Mouse (Mus musculus): ENCODE measurements around the gene Trim46. TPM values are rescaled to one million over a fixed set of nuclear protein-coding genes. Genes with fewer than 3 reads are reported as not detected.

Trim46 gene
- polyA plus RNA-seq, 1 experiment from 2014 or later, result 4.4 TPM

DNA sequence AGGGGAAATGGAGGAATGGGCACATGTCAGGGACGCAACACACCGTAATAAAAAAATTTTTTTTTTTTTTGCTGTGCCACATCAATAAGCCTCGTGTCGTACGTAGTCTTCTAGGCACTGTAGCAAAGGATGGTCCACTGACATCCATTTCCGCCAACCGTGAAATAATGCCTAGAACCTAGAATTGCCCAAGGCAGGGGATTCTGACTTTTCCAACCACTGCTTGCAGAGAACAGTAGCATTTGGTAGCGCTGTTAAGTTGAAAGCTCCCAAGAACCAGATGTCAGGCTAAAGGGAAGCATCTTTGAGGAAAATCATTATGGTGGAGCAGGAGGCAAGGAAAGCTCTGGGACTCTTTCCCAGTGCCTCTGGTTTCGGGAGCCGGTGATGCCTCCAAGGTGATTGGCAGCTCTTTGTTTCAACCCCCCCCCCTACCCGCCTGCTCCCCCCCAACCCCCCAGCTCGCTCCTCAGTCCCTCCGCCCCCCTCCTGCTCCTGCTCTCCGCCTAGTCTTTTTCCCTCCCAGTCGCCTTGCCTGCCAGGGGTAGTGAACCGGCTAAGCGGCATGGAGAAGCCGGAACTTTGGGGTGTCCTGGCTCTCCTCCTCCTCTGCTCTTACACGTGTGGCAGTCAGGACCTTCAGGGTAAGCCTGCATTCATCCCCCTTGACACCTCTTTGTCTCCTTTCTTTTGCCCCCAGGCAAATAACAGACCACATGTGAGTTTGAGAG lies 31.3 kb downstream of the Trim46 start, which contains the start of gene Thbs3:
Gene Thbs3 (plus strand): TSS at position 500 of the 731 bp plus-strand sequence.
- peak within 1 kb of the TSS; percentile 85 for H3K9ac ChIP-seq (ENCODE audit: low read length)
- peak within 1 kb of the TSS; percentile 95 for H3K27ac ChIP-seq (ENCODE audit: low read length)
- peaks cover 19% of the 10 kb centered on the region for H3K4me1 ChIP-seq (ENCODE audit: control insufficient read depth, insufficient read depth, low read length)
- no peaks in the 10 kb centered on the region; the same call in 1 of the 2 replicates for H3K36me3 ChIP-seq (ENCODE audit: control insufficient read depth, insufficient read depth, low read length)
- H3K27me3 ChIP-seq (ENCODE audit: control insufficient read depth, insufficient read depth, low read length), result no peaks in the 10 kb centered on the region
- H3K9me3 ChIP-seq (replicated peaks; ENCODE audit: control insufficient read depth, low read length), result no peaks in the 10 kb centered on the region
- under 1% methylated on average over 19 of the region's 19 CpGs for WGBS
- peak within 1 kb of the TSS; percentile 77 for H3K4me3 ChIP-seq (replicated peaks; ENCODE audit: low read length)
- H3K4me2 ChIP-seq (ENCODE audit: low read depth, low read length), result peak within 1 kb of the TSS; percentile 86
- no peak for ATAC-seq (ENCODE audit: insufficient read depth, low FRiP score)

DNA sequence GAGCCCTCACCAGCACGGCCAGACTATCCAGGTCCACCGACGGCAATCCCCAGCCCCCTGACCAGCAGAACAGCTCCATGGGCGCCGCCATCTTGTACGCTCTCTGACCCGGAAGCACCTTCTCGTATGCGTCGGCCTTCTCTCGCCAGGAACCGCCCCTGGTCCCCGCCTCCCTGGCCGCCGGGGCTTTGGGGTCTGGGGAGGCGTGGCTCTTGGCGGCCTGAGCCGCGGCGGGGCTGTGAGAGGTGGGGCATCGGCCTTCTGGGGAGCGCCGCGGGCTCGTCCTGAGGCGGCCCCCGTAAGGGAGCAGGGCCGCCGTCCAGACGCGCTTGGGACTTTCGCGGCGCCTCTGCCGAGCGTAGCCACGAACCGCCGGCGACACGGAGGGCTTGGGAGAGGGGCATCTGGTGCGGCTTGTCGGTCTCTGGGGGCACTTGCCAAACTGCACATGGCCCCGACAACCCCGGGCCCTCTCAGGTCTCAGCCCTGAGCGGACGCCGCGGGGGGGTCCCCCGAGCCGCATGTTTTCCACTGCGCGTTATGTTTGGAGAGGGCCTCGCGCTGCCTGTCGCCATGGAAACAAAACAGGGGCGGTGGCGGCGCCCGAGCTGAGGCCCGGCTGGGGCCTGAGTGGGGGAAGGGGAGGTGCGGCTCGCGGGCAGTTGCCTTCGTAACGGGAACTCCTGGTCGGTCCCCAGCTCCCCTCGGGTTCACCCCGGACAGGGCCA lies 32.1 kb downstream of the Trim46 start:
- H3K9me3 ChIP-seq (replicated peaks; ENCODE audit: control insufficient read depth, low read length), result no peaks in the 10 kb centered on the region
- peak overlapping the region; percentile 86 for H3K4me2 ChIP-seq (ENCODE audit: low read depth, low read length)
- under 1% methylated on average over 69 of the region's 69 CpGs for WGBS
- peak overlapping the region; percentile 77 for H3K4me3 ChIP-seq (replicated peaks; ENCODE audit: low read length)
- peak; percentile 93 for ATAC-seq (ENCODE audit: insufficient read depth, low FRiP score)
- H3K4me1 ChIP-seq (ENCODE audit: control insufficient read depth, insufficient read depth, low read length), result peaks cover 19% of the 10 kb centered on the region
- H3K36me3 ChIP-seq (ENCODE audit: control insufficient read depth, insufficient read depth, low read length), result no peaks in the 10 kb centered on the region; the same call in 1 of the 2 replicates
- H3K9ac ChIP-seq (ENCODE audit: low read length), result peak overlapping the region; percentile 85
- peak overlapping the region; percentile 95 for H3K27ac ChIP-seq (ENCODE audit: low read length)
- no peaks in the 10 kb centered on the region for H3K27me3 ChIP-seq (ENCODE audit: control insufficient read depth, insufficient read depth, low read length)

DNA sequence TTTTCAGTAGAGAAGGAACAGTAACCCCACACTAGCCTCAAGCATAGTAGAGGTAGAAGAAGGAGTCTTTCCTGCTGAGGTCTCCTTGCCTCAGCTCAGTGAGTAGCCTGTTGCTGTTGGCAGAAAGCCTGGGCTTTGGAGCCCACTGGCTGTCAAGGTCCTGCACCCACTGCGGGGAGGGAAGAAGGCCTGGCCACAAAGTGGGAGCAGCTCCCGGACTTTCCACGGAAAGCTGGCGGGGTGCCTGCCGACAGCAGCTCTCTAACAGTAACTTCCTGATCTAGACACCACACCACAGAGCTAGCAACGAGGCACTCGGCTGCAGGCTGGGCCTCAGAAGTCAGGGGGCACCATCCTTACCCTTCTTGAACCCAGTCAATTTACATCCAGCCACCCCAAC lies 35.4 kb downstream of the Trim46 start:
- Histone ChIP-seq H3K9me3 (replicated peaks; ENCODE audit: control insufficient read depth, low read length) (no peaks in the 10 kb centered on the region), H3K27ac (ENCODE audit: low read length) (no peak overlapping the region), H3K4me1 (ENCODE audit: control insufficient read depth, insufficient read depth, low read length) (peaks cover 17% of the 10 kb centered on the region), H3K36me3 (ENCODE audit: control insufficient read depth, insufficient read depth, low read length) (peaks cover 9% of the 10 kb centered on the region), H3K27me3 (ENCODE audit: control insufficient read depth, insufficient read depth, low read length) (no peaks in the 10 kb centered on the region), H3K4me3 (replicated peaks; ENCODE audit: low read length) (no peak overlapping the region), H3K4me2 (ENCODE audit: low read depth, low read length) (no peak overlapping the region), H3K9ac (ENCODE audit: low read length) (no peak overlapping the region)
- no peak for ATAC-seq (ENCODE audit: insufficient read depth, low FRiP score)
- 85% methylated on average over 7 of the region's 7 CpGs for WGBS

DNA sequence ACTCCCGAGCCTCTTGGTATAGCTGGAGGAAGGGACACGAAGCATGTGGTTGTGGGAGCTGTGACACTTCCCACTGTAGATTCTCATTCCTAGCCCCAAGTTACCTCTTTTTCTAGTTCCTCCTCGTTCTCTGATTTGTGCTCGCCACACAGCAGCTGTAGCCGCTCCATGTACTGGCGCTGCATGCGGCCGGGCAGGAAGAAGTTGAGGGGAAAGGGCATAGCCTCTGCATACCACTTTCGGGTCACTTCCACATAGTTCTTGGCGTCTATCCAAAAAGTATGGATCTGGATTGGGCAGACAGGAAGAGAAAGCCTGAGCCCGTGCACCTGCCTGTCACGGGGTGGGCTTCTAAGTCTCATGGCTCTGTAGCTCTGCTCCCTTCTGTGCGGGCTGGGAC lies 35.9 kb downstream of the Trim46 start:
- Histone ChIP-seq H3K27me3 (ENCODE audit: control insufficient read depth, insufficient read depth, low read length) (no peaks in the 10 kb centered on the region), H3K9me3 (replicated peaks; ENCODE audit: control insufficient read depth, low read length) (no peaks in the 10 kb centered on the region), H3K9ac (ENCODE audit: low read length) (no peak overlapping the region), H3K27ac (ENCODE audit: low read length) (no peak overlapping the region), H3K4me2 (ENCODE audit: low read depth, low read length) (no peak overlapping the region), H3K36me3 (ENCODE audit: control insufficient read depth, insufficient read depth, low read length) (peaks cover 10% of the 10 kb centered on the region), H3K4me1 (ENCODE audit: control insufficient read depth, insufficient read depth, low read length) (peaks cover 12% of the 10 kb centered on the region), H3K4me3 (replicated peaks; ENCODE audit: low read length) (no peak overlapping the region)
- ATAC-seq (ENCODE audit: insufficient read depth, low FRiP score), result no peak
- WGBS, result 73% methylated on average over 13 of the region's 13 CpGs

DNA sequence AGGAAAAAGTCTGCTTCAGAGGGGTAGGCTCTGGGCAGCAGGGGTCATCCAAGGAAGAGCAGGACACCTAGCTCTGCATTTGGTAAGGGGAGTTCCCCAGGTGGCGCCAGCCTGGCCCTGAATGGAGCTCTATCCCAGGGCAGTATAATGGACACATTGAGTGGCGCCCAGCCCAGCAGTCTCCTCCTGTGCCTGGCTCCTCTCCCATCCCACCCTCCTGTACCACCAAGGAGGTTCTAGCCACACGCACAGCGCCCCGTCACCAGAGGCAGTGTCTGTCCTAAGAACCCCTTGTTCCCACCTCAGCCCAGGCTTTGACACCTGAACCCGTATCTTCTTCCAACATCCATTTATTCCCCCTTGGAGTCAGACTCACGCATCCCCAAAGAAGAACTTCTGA lies 36.4 kb downstream of the Trim46 start:
- H3K4me1 ChIP-seq (ENCODE audit: control insufficient read depth, insufficient read depth, low read length), result peaks cover 8% of the 10 kb centered on the region; the same call in 1 of the 2 replicates
- peaks cover 10% of the 10 kb centered on the region for H3K36me3 ChIP-seq (ENCODE audit: control insufficient read depth, insufficient read depth, low read length)
- no peak overlapping the region for H3K9ac ChIP-seq (ENCODE audit: low read length)
- WGBS, result 87% methylated on average over 7 of the region's 7 CpGs
- no peaks in the 10 kb centered on the region for H3K27me3 ChIP-seq (ENCODE audit: control insufficient read depth, insufficient read depth, low read length)
- no peak for ATAC-seq (ENCODE audit: insufficient read depth, low FRiP score)
- H3K4me3 ChIP-seq (replicated peaks; ENCODE audit: low read length), result no peak overlapping the region
- no peak overlapping the region for H3K4me2 ChIP-seq (ENCODE audit: low read depth, low read length)
- no peaks in the 10 kb centered on the region for H3K9me3 ChIP-seq (replicated peaks; ENCODE audit: control insufficient read depth, low read length)
- no peak overlapping the region for H3K27ac ChIP-seq (ENCODE audit: low read length)

DNA sequence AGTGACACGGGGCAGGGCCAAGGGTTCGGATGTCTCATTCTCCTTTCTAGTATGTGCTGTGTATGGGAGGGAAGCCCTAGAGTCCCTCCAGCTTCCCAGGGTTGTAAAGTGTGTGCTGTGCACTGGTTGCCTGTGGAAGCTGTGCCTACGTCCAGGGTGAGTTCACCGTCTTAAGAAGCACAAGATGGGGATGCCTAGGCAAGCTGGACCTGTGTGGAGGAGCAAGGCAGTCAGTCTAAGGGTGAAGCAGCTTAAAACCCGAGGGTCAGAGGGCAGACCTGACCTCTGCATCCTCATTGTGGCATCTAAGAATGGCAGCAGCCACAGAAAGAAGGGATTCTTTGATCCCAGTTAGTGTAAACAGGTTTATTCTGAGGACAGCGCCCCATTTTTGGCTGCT lies 37.4 kb downstream of the Trim46 start:
- H3K9ac ChIP-seq (ENCODE audit: low read length), result no peak overlapping the region
- H3K9me3 ChIP-seq (replicated peaks; ENCODE audit: control insufficient read depth, low read length), result no peaks in the 10 kb centered on the region
- H3K27me3 ChIP-seq (ENCODE audit: control insufficient read depth, insufficient read depth, low read length), result no peaks in the 10 kb centered on the region
- H3K4me3 ChIP-seq (replicated peaks; ENCODE audit: low read length), result no peak overlapping the region
- H3K4me2 ChIP-seq (ENCODE audit: low read depth, low read length), result no peak overlapping the region
- peaks cover 10% of the 10 kb centered on the region for H3K36me3 ChIP-seq (ENCODE audit: control insufficient read depth, insufficient read depth, low read length)
- ATAC-seq (ENCODE audit: insufficient read depth, low FRiP score), result no peak
- 81% methylated on average over 6 of the region's 6 CpGs for WGBS
- peak overlapping the region; percentile 60; the same call in 1 of the 2 replicates for H3K27ac ChIP-seq (ENCODE audit: low read length)
- H3K4me1 ChIP-seq (ENCODE audit: control insufficient read depth, insufficient read depth, low read length), result peaks cover 7% of the 10 kb centered on the region; the same call in 1 of the 2 replicates

DNA sequence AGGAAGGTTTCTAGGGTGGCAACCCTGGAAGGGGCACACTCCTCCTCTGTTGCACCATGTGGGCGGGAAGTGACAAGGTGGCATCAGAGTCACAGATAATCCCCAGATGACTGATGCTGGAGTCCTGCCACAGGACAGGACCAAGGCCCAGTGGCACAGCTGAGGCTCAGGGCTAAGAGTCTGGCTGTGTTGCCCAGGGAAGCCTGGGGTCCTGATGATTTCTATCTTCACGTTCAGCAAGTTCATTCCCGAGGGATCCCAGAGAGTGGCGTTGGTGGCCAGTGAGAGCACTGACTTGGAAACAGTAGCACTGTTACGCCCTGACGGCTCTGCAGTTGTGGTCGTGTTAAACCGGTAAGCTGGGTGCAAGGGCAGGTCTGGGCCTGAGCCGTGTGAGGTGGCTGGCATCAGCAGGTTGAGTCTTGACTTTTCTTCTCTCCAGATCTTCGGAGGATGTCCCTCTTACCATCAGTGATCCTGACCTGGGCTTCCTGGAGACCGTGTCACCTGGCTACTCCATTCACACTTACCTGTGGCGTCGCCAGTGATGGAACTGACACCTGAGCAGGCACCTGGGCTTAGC lies 37.9 kb downstream of the Trim46 start:
- H3K27me3 ChIP-seq (ENCODE audit: control insufficient read depth, insufficient read depth, low read length), result no peaks in the 10 kb centered on the region
- H3K4me1 ChIP-seq (ENCODE audit: control insufficient read depth, insufficient read depth, low read length), result peaks cover 10% of the 10 kb centered on the region
- H3K36me3 ChIP-seq (ENCODE audit: control insufficient read depth, insufficient read depth, low read length), result peaks cover 10% of the 10 kb centered on the region
- H3K4me3 ChIP-seq (replicated peaks; ENCODE audit: low read length), result no peak overlapping the region
- no peaks in the 10 kb centered on the region for H3K9me3 ChIP-seq (replicated peaks; ENCODE audit: control insufficient read depth, low read length)
- 0 out of 2 replicates have a peak, but pooled peaks have one; percentile 35 for ATAC-seq (ENCODE audit: insufficient read depth, low FRiP score)
- H3K27ac ChIP-seq (ENCODE audit: low read length), result peak overlapping the region; percentile 74
- H3K4me2 ChIP-seq (ENCODE audit: low read depth, low read length), result no peak overlapping the region
- no peak overlapping the region for H3K9ac ChIP-seq (ENCODE audit: low read length)
- 85% methylated on average over 13 of the region's 13 CpGs for WGBS

DNA sequence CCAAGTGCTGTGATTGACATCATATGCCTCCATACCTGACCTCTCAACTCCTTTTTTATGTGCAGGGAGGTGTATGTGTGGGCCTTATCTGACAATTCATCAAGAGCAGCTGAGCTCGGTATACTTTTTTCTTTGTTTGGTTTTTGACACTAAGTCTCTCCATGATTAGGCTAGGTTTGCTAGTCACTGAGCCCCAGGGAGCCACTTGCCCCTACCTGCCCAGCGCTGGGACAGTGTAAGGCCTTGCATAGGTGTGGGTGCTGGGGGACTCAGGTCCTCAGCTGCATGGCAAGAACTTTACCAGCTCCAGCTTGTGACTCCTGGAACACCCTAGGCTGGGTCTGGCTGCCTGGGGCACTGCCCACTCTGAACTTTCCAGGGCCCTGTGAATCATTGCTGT lies 39.4 kb downstream of the Trim46 start:
- H3K9me3 ChIP-seq (replicated peaks; ENCODE audit: control insufficient read depth, low read length), result no peaks in the 10 kb centered on the region
- H3K27me3 ChIP-seq (ENCODE audit: control insufficient read depth, insufficient read depth, low read length), result no peaks in the 10 kb centered on the region
- WGBS, result 79% methylated on average over 2 of the region's 2 CpGs
- H3K9ac ChIP-seq (ENCODE audit: low read length), result no peak overlapping the region
- H3K36me3 ChIP-seq (ENCODE audit: control insufficient read depth, insufficient read depth, low read length), result peaks cover 10% of the 10 kb centered on the region
- peaks cover 4% of the 10 kb centered on the region; the same call in 1 of the 2 replicates for H3K4me1 ChIP-seq (ENCODE audit: control insufficient read depth, insufficient read depth, low read length)
- no peak overlapping the region for H3K4me2 ChIP-seq (ENCODE audit: low read depth, low read length)
- no peak for ATAC-seq (ENCODE audit: insufficient read depth, low FRiP score)
- H3K27ac ChIP-seq (ENCODE audit: low read length), result 0 out of 2 replicates have a peak overlapping the region, but pooled peaks have one; percentile 74
- H3K4me3 ChIP-seq (replicated peaks; ENCODE audit: low read length), result no peak overlapping the region

DNA sequence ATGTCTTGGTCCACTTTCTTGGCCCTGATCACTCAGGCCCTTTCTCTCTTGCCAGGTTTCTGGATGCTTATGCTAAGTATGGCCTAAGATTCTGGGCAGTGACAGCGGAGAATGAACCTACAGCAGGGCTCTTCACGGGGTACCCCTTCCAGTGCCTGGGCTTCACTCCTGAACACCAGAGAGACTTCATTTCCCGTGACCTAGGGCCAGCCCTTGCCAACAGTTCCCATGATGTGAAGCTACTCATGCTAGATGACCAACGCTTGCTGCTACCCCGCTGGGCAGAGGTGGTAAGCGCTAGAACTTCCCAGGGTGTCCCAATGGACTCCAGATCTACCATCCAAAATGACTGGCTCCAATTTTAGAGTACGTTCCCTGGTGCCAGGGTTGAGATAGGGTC lies 40.0 kb downstream of the Trim46 start:
- H3K9me3 ChIP-seq (replicated peaks; ENCODE audit: control insufficient read depth, low read length), result no peaks in the 10 kb centered on the region
- peaks cover 4% of the 10 kb centered on the region; the same call in 1 of the 2 replicates for H3K4me1 ChIP-seq (ENCODE audit: control insufficient read depth, insufficient read depth, low read length)
- ATAC-seq (ENCODE audit: insufficient read depth, low FRiP score), result no peak
- WGBS, result 91% methylated on average over 7 of the region's 7 CpGs
- H3K4me2 ChIP-seq (ENCODE audit: low read depth, low read length), result no peak overlapping the region
- no peak overlapping the region for H3K4me3 ChIP-seq (replicated peaks; ENCODE audit: low read length)
- H3K36me3 ChIP-seq (ENCODE audit: control insufficient read depth, insufficient read depth, low read length), result peaks cover 10% of the 10 kb centered on the region
- no peak overlapping the region for H3K27ac ChIP-seq (ENCODE audit: low read length)
- no peaks in the 10 kb centered on the region for H3K27me3 ChIP-seq (ENCODE audit: control insufficient read depth, insufficient read depth, low read length)
- no peak overlapping the region for H3K9ac ChIP-seq (ENCODE audit: low read length)

Measured in stomach, embryonic 16.5 days (tissue).